Mouse (Mus musculus) heart, adult 8-10 months (tissue): ENCODE data around the gene Itgav. TPM values are rescaled to one million over a fixed set of nuclear protein-coding genes. Genes with fewer than 3 reads are reported as not detected.
"Not testable (repeated sequence)": the region's sequence is repeated elsewhere in the genome, so short reads cannot be mapped to it uniquely, and the experiment has no call there.

Experiments
- DNase-seq: peaks from one replicate; pipeline ENCODE4 v3.0.0; 2022; ENCODE audit warnings: low spot score
- total RNA-seq, 4 experiments: library from RNA; stranded (reverse); gene quantifications; 2 replicates each; pipeline ENCODE4 v1.2.4; 2022

Itgav gene
- total RNA-seq, 4 experiments from 2014 or later: 33.9 to 39.6 (median 36.0) TPM

DNA sequence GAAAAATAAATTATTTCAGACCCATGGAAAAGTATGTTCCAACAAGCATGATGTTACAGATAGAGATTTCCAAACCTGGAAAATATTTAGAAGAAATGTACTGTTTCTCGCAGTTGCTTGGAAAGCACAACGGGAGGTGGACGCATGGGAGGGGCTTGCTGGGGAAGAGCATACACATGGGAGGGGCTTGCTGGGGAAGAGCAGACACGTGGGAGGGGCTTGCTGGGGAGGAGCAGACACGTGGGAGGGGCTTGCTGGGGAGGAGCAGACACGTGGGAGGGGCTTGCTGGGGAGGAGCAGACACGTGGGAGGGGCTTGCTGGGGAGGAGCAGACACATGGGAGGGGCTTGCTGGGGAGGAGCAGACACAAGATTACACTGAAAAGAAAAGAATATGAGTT lies 10.9 kb upstream of the Itgav start:
- not testable (repeated sequence) for DNase-seq

DNA sequence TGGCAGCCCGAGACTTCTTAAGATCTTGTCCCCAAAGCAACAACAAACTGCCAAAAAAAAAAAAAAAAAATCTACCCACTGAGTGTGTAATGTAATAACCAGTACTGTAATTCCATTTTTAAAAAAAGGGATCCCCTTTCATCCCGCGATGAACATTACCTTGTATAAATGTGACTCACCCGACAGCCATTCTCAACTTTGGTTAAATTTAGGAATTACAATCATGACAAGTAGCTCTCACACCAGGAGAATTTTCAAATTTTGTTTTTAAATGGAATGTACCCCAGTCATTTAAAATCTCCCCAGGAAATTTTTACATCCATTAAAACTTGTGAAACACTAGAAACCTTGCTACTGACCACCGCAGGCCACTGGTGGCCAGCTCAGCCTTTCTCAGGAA lies 10.3 kb upstream of the Itgav start:
- no peak for DNase-seq

DNA sequence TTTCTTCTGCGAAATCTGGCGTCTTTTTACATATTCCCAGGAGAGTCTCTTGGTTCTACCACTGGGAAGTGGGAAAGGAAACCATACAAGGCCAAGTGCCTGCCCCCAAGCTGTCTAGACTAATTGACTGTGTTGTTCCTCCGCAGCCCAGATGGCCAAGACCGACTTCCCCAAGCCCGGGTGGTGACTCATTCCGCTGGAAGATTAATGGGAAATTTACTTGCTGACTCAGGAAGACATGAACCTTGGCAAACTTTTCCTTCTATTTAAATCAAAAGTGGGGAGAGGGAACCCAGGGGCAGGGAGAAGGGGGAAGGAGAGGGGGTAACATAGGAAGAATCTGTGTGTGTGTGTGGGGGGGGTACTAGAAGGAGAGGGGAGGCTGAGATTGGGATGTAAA lies 9.4 kb upstream of the Itgav start:
- peak; percentile 90 for DNase-seq

DNA sequence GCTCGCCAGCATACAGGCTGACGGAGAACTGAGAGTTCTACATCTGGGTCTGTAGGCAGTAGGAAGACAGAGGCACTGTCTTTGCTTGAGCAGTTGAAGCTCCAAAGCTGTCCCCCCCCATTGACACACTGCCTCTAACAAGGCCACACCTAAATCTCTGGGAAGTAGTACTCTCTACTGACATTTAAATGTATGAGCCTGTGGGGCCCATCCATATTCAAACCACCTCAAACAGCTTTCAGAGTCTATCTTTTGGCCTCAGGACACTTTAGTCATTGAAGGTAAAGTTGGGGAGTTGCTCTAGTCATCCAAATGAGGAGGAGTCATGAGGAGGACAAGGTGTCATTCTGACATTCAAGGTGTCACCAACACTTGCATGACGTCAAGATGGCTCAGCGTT lies 5.9 kb upstream of the Itgav start:
- DNase-seq: no peak

DNA sequence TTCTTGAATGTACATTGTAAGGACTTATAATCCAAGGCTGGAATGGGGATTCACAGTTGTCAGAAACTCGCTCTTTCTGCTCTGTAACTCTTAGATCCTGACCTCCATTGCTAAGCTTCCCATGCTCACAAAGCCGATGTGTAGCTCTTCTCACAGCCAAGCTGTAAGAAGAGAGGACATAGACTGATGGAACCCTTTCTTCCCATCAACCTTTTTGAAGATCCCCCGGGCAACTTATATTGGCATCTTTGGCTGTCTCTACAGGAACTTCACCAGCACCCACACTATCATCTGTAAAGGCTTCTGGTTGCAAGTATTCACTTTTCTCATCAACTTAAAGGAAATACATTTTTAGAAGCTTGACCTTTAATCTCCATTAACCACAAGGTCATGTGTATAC lies 2.6 kb upstream of the Itgav start:
- DNase-seq: no peak

DNA sequence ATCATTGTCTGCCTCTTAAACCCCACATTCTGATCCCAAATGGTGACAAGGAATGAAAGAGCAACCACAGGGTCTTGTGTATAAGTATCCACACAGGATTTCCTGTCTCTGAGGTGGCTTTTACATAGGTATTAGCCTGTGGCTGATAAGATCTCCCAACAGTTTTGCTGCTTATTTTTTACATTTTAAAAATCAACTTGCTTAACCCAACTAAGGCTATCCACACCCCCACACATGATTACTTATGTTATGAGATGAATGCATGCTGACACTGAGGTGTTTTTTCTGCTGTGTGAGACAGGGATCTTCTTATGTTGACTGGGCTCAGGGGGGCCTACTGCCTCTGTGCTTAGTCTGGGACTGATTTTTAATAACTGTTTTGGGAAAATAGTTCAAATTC lies 1.3 kb upstream of the Itgav start:
- DNase-seq: no peak

DNA sequence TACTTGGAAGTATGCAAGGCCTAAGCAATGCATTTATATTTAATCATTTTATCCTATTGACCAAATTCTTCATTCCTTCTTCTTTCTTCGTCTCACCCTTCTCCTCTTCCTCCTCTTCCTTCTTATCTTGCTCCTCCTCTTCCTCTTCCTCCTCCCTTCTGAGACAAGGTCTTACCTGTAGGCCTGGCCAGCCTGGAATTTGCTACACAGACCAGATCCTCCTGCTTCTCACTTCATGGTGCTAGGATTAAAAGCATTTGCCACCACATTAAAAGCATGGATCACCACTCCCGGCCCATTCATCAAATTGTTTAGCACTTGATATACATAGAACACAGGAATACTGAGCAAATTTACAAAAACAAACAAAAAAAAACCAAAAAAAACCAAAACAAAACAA lies 851 bp upstream of the Itgav start:
- DNase-seq: no peak

DNA sequence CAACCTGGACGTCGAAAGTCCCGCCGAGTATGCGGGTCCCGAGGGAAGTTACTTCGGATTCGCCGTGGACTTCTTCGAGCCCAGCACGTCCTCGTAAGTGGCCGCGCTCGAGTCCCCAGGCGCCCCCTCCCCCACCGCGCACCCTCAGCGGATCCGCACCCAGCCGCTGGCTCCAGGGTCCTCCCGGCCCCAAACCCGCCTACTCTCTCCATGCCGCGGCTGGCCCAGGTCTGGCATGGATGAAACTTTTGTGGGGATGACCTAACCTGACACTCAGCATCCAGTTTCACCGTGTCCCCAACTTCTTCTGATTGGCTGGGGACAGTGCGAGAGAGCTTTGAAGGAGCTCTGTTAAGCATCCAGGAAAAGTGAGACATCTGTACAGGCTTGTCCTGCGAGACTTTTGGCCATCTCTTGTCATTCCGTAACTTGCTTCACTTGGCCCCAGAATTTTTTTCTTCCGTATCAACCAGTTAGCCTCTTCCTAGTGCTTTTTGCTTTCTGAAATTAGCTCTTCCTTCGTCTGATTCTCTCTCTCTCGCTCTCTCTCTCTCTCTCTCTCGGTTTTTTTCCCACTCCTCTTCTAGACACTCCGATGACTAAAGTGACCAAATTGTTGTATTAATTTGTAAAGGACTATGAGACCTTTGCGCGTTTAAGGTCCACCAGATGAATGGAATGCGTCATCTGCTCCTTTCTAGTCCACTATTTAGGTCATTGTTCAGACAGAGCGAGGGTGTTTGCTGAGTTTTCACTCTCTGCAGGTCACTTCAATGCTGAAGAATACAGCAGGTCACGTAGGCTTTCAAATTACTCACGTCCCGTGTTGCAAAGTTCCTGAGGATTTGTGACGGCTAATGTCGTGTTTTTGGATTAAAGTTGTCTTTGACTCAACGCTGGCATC lies 882 bp downstream of the Itgav start:
- peak; percentile 42 for DNase-seq

DNA sequence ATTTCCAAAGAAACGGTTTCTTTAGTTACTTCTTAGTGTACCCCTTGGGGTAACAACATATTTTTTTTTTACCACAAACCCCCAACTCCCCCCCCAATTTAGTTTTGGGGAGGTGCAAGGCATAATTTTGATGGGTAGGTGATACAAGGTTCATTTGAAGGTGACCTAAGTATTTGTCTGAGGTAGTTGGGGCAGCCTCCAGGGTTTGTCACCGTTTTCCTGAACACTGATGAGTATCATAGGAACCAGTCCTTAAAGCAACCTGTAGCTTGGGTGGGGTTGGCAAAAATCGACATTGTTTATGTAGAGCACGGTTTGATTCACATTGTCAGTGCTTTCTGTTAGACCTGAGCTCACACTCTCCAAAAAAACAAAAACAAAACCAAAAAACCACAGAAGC lies 1.6 kb downstream of the Itgav start:
- DNase-seq: no peak

DNA sequence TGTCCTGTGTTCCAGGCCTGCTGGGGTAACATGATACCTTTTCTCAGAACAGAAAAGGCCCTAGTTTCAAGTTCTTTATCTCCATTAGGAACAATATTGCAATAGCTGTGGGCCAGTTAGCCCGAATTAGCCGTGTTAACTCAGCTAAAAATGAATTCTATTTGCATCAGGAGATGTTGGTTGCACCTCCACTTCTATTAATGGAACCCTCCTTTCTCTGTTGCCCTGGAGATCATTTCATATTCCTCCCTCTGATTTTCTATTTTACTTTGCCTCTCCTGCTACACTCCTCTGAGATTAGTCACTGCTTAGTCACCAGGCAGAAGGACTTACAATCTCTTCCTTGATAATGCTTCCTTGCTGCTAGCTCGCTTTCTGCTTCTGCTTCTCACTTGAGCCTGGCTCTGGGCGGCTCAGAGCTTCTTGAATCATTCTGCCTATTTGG lies 4.1 kb downstream of the Itgav start:
- DNase-seq: peak; percentile 37

DNA sequence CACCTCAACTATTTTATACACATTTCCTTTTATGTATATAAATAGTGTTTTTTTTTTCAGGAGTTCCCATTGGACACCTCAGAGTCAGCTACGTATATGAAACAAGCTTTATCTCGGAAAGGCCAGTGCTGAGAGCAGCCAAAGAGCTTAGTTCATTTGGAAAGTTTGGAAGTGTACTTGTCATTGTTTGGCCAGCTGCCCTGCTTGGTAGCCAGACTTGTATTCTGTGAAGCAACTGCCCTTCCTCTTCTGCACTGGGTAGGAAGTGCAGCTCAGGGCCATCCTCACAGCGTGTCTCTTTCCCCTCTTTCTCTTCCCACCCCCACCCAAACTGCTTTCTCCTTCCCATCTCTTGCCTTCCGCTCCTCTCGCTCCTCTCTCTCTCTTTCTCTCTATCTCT lies 5.1 kb downstream of the Itgav start:
- DNase-seq: peak; percentile 90

DNA sequence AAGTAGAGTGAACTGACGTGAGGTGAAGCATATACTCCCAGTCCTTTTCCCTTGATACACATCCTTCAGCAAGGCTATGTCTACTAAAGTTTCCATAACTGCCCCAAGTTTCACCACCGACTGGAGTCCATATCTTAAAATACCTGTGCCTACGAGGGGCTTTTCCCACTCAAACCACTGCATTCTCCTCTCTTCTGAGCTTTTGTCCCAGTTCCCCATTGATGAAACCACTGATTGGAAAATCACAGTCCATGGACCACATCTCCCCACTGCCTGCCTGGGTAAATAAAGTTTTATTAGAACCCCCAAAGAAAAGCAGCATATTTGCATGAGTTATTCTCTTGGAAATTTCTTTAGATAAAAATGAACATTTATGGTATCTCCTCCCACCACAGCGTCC lies 8.7 kb downstream of the Itgav start:
- no peak for DNase-seq

DNA sequence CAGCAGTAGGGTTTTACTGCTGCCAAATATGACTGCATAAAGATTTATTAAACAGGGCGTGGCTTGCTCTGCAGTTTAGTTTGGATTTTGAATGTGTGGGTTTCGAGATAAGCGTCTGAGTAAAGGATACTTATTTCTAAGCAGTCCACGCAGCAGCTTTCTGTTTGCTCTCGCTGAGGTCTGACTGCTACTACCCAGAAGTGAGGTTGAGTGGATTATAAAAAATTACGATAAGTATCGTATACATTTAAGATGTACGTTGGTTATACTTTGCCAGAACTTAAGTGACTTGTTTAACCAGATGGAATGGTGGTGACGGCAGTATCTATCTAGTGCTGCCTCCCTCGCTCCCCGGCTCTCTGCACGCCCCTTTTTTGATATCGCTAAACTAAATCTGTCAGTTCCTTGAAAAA lies 9.8 kb downstream of the Itgav start:
- no peak for DNase-seq

DNA sequence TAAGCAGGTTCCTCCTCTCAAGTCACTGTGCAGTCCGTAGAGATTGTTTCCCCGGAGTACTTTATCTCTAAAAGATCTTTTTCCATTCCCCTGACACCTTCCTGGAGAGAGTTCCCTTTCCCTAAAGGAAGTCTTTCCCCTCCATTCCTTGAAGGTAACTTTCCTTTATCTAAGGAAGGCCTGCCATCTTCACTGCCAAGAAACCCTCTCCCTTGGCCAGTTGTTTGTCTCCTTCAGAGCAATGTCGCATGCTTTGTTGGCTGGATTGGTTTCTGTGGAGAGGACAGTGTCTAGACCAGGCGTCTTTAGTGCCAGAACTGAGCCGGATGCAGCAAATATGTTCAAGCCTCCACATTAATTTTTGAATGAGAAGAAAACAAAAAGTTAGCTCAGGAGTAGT lies 11.1 kb downstream of the Itgav start:
- DNase-seq: no peak

DNA sequence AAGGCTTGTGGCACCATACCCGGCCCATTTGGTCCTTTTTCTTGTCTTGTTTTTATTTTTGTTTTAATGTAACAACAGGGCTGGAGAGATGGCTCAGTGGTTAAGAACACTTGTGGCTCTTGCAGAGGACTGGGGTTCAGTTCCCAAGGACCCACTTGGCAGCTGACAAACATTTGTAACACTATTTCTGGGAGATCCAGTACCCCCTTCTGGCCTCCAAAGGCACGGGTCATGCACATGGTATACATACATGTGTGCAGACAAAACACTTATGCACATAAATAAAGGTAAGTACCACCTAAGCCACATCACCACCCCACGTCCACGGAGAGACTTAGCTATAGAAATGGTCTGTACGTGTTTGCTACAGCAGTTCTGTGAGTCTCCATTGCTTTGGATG lies 12.6 kb downstream of the Itgav start:
- no peak for DNase-seq

DNA sequence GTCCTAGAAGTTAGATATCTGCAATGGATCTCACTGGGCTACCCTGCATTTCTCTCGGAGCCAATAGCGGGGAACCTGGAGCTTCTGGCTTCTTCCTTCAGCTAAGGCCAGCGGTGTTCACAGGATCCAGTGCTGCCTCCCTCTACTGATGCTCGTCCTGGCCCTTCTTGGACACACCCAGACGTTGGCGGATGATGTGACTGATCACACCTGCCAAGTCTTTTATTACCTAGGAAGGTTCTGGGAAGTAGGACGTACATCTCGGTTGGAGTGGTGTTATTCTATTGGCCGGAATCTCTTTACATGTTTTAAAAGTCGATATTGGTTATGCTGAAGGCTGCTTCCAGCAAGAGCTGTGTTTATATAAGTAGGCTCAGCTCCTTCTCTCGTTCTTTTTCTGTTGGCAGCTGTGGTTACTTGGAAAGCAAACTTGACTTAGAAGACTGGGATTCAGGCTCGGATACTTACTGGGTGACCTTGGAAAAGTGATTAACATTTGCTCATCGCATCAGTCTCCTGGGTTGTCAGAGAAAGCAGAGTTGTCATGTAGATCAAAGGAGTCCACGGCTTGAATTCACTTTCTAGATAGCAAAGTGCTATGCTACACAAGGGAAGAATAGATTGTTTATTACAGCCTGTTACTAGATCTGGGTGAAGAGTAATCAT lies 14.5 kb downstream of the Itgav start:
- no peak for DNase-seq

DNA sequence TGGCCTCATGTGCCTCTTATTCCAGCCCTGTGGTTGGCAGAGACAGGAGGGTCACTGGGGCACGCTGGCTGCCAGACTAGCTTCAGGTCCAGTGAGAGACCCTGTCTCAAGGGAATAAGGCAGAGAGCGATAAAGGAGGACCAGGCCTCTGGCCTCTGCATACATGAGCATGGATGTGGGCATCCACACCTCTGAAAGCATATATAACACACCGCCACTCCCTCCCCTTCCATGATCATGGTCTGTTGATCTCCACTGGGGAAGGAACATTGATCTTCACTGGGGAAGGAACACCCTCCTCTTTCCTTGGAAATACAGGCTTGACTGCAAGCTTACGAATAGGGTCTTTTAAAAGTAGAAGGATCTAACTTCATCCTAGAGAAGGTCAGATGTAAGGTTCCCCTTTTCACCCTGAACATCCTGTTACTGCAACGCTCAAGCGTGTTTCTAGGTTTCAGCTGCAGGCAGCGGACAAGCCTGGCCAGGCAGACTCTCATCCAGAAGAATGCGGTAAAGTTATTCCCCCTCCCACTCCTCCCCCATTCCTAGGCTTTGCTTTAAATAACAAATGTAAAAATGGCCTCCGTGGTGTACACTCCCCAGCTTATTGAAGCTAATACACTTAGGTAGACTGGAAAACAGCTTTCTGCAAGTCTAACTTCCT lies 15.4 kb downstream of the Itgav start:
- DNase-seq: no peak

DNA sequence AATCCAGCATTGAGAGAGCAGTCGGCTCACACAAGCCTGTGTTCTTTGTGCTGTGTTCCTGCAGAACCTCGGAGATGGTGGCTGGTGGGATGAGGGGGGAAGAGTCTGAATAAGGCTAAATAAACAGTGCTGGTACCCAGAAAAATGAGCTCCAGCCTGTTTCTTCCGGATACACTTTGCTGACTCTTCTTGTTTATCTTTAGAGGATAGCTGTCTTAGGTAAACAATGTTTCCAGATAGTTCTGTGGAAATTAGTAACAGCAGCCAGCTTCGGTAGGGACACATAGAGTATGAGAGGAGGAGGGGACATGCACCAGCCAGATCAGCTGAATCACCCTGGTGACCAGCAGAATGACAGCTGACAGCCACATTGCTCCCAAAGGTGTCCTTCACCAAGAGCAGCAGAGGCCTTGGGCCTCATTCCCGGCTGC lies 16.4 kb downstream of the Itgav start:
- no peak for DNase-seq

DNA sequence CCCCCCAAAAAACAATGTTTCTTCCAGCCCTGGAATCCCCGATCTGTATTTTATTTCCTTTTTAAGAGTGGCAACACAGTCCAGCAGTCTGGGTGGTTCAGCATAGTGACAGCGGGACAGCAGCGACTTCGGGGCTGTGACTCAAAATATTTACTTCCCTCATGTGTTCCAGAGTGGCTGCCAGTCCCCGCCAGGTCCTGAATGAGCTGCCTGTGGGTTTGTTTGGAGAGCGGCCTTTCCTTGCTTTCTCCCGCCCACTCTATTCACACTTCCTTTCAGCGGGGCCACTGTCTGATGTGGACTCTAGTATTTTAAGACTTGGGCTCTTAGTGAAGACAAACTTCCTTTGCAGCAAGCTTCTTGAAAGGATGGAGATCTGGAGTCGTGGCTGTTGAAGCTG lies 18.0 kb downstream of the Itgav start:
- no peak for DNase-seq

DNA sequence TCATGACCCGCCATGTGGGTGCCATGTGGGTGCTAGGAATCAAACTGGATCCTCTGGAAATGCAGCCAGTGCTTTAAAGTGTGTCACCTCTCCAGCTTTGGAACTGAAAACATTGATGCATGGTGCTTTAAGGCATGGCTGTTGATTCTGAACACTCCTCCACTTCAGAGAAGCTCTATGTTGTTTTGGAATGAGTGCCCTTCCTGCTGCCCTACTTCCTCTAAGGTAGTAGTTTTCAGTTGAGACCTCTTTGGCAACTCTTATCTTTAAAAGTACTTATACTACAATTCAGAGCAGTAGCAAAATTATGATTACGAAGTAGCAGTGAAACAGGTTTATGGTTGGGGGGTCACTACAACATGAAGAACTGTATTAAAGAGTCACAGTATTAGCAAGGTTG lies 18.6 kb downstream of the Itgav start:
- DNase-seq: no peak

DNA sequence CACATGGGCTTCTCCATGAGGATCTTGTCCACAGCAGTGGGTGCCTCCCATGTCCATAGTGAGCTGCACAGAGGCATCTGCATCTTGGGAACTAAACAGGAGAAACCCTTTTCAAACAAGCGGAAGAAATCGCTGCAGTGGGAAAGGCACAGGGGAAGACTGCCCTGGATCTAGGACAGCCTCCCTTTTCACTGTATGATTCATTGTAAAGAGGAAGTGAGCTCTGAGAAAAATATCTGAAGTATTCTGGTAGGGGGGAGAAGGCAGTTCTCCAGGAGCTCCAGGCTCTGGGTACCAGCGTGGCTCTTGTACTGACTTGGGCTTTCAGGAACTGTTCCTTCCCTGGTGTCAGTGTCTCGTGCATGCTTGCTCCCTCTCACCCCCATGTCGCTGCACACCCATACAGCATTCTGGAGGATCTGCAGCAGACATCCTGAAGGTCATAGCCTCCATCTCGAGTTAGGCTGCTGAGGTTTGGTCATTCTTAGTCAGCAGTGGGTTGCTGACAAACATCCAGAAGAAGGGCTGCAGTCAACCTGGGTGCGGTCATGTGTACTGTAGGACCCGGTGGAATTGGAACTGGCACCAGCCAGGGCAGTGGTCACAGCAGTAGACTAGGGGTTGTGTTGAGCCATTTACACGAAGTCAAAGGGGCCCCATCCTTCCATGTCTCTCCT lies 20.2 kb downstream of the Itgav start:
- DNase-seq: no peak

DNA sequence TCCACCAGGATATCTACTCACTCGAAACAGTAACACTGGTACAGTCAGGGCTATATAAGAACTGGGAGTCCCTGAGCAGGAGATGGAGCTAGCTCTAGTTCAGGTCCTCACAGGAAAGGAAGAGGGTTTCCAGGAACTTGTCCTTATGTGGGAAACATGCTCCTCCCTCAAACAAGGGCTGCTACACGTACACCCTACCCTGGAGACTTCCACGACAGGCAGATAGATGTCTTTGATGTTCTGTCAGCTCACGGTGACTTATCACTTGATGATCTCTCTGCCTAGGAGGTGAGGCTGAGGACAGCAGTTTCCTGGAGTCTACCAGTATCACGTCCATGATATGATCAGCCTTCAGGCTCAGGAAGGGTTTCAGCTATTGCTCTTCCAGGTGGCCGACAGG lies 21.1 kb downstream of the Itgav start:
- no peak for DNase-seq
